Mouse (Mus musculus): ENCODE data around the gene Wdr54.
A peak's percentile ranks its signal among the peaks of the same experiment; 100 is the strongest.

Gene Wdr54

GRCm38 (mm10) chr6:83127419-83127818 is 28.8 kb downstream of the Wdr54 start:
- no peak for DNase-seq (ENCODE audit: low read depth, low spot score)

DNA sequence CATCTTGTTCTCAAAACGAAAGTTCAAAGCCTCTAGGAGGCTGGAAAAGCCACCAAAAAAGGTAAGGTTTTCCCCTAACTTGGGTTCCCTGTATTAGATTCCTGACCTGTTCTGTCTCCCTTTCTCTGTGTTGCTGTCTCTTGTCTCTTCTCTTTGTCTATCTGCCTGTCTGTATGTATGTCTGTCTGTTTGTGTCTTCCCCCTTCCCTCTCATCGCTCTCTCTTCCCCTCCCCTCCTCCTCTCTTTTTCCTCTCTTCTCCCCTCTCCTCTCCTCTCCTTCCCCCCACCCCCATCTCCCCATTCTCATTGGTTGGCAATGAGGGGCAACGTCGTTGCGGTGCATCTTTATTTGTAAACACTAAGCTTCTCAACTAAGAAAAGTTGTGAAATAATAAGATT is 30.9 kb downstream of the Wdr54 start, which contains the start of gene Ino80b:
Gene Ino80b (minus strand): TSS at position 101 of the 400 bp plus-strand sequence.
- DNase-seq (ENCODE audit: low read depth, low spot score) = no peak

GRCm38 (mm10) chr6:83124851-83125312 is 31.3 kb downstream of the Wdr54 start:
- DNase-seq (ENCODE audit: low read depth, low spot score) = peak; percentile 91

DNA sequence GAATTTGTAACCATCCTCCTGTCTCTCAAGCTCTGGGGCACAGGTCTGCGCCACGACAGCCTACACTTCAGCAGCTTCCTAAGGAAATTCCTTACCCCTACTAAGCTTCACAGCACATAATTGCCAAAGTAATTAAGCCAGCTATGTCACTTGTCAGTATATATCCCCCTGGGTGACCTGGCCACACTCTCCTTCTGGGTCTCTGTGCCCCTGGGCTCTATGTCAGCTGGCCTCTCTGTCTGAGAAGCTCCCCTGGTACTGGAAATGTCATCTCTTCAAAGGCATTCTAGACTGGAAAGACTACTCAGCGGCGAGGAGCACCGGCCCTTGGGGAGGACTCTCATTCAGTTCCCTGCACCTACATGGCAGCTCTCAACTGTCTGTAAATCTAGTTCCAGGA is 33.2 kb downstream of the Wdr54 start:
- no peak for DNase-seq (ENCODE audit: low read depth, low spot score)

GRCm38 (mm10) chr6:83121863-83122710 is 34.1 kb downstream of the Wdr54 start:
- DNase-seq (ENCODE audit: low read depth, low spot score) = no peak

- DNase-seq (ENCODE audit: low read depth, low spot score) = peak; percentile 99
Measured at GRCm38 (mm10) chr6:83120930-83121862, 35.0 kb downstream of the Wdr54 start, which contains the start of gene Wbp1. TSS of gene Wbp1 (minus strand) at chr6:83121559.

DNA sequence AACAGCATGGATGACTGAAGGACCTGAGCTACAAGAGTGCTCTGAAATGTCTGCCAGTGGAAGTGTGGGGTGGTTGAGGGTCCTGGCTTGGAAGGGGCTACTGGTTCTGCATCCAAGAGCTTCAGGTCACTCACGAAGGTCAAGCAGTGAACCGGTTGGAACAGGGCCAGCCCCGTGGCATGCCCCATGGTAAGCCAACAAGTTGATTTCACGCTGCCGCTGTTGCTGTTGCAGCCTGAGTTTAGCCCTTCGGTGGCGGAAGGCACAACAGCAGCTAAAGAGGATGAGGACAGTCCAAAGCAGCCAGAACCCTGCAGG is 36.5 kb downstream of the Wdr54 start:
- DNase-seq (ENCODE audit: low read depth, low spot score) = no peak

DNA sequence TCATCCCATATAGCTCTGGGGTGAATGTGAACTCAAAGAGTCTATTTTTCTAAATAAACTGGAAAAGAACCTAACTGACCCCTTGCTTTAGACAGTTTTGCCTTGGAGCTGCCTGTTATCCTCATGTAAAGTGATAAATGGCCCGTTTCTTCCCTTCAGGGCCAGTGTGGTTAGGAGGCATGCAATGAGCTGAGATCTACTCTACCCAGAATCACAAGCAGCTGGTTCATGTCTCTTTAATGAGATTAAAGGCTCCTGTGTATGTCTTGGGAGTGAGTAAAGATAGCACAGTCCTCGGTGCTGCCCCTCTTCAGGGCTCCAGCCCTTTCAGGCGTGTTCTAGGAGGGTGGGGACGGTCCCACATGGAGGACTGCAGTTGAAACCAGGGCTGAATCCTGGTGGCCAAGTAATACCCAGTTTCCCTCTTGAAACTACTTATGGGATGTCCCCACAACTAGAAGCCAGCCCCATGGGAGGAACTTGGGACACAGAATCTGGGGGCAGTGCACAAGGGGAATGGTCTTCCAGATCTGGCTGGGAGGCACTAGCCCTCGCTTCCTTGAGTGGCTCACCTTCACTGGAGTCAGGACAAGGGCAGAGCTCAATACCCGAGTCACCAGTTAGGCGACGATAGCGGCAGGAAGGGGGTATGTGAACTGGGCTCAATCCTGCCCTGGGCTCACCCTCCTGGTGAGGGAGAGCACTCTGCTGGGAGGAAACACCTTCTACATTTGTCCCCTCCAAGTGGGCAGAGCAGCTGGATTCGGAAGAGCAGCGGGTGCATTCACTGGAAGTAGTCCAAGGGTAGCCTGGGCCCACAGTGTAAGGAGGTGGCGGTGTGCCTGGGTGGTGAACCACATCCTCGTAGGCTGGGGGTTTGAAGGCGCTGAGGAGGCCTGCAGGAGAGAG is 37.1 kb downstream of the Wdr54 start:
- DNase-seq (ENCODE audit: low read depth, low spot score) = no peak

- DNase-seq (ENCODE audit: low read depth, low spot score) = no peak
Measured at GRCm38 (mm10) chr6:83118369-83118768, 37.8 kb downstream of the Wdr54 start.

DNA sequence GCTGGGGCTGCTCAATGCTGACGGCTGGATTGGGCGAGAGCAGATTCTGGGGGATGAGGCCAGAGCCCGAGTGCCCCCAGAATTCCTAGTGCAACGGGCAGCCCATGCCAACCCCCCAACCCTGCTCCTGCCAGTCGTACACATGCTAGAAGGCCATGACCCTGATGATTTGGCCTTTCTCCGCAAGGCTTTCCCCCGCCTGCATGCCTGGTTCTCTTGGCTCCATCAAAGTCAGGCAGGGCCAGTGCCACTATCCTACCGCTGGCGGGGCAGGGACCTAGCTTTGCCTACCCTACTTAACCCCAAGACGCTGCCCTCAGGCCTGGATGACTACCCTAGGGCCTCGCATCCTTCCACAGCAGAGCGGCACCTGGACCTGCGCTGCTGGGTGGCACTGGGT is 38.6 kb downstream of the Wdr54 start:
- no peak for DNase-seq (ENCODE audit: low read depth, low spot score)

GRCm38 (mm10) chr6:83117165-83117438 is 39.1 kb downstream of the Wdr54 start:
- no peak for DNase-seq (ENCODE audit: low read depth, low spot score)

DNA sequence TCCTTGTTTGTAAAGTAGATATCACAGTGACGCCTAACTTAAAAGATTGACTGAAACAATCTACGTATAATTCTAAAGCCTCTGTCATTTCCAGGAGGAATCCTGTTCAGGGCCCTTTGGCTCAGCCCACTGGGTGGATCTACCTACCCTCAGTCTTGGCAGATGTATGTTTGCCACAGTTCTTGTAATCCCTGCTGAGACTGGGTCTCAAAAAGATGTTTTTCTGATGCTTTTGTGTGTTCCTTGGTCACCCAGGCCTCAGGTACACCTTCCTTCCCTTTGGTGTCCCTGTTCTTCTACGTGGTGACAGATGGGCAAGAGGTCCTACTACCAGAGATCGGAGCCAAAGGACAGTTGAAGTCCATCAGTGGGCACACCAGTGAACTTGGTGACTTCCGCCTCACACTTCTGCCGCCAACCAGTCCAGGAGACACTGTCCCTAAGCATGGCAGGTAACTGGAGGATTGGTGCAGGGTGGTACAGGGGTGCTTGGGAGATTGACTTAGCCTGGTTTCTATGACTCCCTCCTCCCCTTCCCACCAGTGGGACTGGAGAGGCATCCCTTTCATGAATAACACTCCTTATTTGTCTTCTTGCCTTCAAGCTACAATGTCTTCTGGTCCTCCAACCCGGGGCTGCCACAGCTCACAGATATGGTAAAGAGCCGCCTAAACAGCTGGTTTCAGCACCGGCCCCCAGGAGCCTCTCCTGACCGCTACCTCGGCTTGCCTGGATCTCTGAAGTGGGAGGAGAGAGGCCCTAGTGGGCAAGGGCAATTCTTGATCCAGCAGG is 39.6 kb downstream of the Wdr54 start:
- no peak for DNase-seq (ENCODE audit: low read depth, low spot score)

- no peak for DNase-seq (ENCODE audit: low read depth, low spot score)
Measured at GRCm38 (mm10) chr6:83115682-83116372, 40.4 kb downstream of the Wdr54 start.

DNA sequence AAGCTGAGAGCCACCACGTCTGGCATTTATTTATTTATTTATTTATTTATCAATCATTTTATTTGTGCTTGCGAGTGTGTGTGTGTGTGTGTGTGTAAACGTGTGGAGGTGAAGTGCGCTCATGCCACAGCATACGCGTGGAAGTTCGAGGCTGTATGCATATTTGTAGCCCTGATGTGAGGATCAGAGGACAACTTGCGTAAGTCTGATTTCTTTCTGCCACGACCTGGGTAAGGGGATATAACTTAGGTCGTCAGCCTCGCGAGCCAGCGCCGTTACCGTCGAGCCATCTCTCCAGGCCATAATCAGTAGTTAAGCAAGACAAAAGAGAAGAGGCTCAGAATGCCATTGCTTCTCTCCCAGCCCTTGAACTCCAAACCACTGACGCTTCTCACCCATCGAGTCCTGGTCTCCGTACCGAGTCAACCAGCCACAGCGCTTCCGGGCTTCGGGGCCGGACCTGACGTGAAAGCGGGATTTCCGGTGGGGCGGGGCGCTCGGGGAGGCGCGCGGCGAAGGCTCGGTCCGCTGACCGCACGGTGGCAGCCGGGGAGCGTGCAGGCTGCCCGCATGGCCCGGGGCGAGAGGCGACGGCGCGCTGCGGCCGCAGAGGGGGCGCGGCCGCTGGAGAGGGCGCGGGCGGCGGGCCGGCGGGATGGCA is 41.1 kb downstream of the Wdr54 start, which contains the start of gene Mogs:
Gene Mogs (plus strand): TSS at position 486 of the 661 bp plus-strand sequence.
- peak; percentile 91 for DNase-seq (ENCODE audit: low read depth, low spot score)

GRCm38 (mm10) chr6:83111510-83112136 is 44.6 kb downstream of the Wdr54 start:
- DNase-seq (ENCODE audit: low read depth, low spot score) = no peak

DNA sequence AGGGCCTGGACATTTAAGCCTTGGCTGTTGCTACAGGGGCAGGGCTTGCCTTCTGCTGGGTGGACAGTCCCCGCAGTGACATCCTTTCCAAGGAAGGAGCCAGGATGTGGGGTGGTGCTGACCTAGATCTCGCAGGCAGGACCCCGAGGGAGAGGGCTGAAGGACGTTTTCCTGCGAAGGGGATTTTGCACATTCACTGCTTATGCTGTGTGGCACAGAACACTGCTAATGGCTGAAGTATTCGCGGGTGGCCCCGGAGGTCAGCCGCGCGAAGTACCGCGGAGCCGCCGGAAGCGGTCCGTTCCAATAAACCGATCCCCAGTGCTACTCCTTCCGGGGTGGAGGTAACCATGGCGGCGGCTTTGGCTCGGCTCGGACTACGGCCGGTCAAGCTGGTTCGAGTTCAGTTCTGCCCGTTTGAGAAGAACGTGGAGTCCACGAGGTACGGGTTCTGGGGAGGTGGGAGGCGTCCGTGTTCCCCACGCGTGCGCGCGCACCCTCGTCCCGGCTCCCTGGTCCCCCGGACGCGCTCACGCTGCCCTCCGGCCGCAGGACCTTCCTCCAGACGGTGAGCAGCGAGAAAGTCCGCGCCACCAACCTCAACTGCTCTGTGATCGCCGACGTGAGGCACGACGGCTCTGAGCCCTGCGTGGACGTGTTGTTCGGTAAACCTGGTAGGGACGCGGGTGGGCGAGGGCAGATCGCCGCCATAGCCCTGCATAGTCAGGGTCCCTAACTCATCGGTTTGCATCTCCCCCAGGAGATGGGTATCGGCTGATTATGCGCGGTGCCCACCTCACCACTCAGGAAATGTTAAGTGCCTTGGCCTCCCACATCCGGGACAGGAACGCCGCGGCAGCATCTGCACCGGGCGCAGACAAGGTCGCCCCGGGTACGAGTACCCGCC is 47.2 kb downstream of the Wdr54 start, which contains the start of gene Mrpl53:
Gene Mrpl53 (plus strand): TSS at position 279 of the 907 bp plus-strand sequence.
- peak; percentile 72 for DNase-seq (ENCODE audit: low read depth, low spot score)

- DNase-seq (ENCODE audit: low read depth, low spot score) = peak; percentile 86
Measured at GRCm38 (mm10) chr6:83107566-83108400, 48.4 kb downstream of the Wdr54 start.
